Mouse (Mus musculus) MEL (cell line): ENCODE measurements at regions not wholly inside any gene's neighbourhood (a gene's known extent, or its start where the extent isn't known, plus 50 kb on each side); places are given as distances from the start of the nearest gene placed in this dataset.

Experiments used
- DNase-seq: peaks from one replicate; pipeline ENCODE4 v3.0.0; 2011; ENCODE audit warnings: low read depth, low spot score
- H3K27ac ChIP-seq: 2 replicates; pipeline ENCODE4 v1.5.1; 2012; ENCODE audit warnings: low read depth, mild to moderate bottlenecking, control low read depth, low read length, moderate library complexity; ENCODE audit not compliant: control insufficient read depth
- H3K27me3 ChIP-seq, 2 experiments: fragments of 150-350 bp in 1 of 2; sonication (generic) in 1 of 2; 2 replicates each; pipeline ENCODE4 v1.6.1; 2012; ENCODE audit warnings: low read length in 2 of 2, mild to moderate bottlenecking in 2 of 2, improper control_type of control experiment in 1 of 2, moderate library complexity in 1 of 2; ENCODE audit not compliant: insufficient read depth in 2 of 2, control insufficient read depth in 1 of 2
- H3K36me3 ChIP-seq, 2 experiments: 2 replicates each; pipeline ENCODE4 v1.6.1; 2012 to 2014; ENCODE audit warnings: low read length in 2 of 2, improper control_type of control experiment in 1 of 2, inconsistent platforms in 1 of 2, mild to moderate bottlenecking in 1 of 2; ENCODE audit not compliant: insufficient read depth in 2 of 2, control insufficient read depth in 1 of 2
- H3K4me1 ChIP-seq, 2 experiments: fragments of 150-350 bp in 1 of 2; sonication (generic) in 1 of 2; 2 replicates each; pipeline ENCODE4 v1.6.1; 2012; ENCODE audit warnings: low read length in 2 of 2, improper control_type of control experiment in 1 of 2, mild to moderate bottlenecking in 1 of 2; ENCODE audit not compliant: insufficient read depth in 2 of 2, control insufficient read depth in 1 of 2
- H3K4me3 ChIP-seq, 2 experiments: fragments of 150-350 bp in 1 of 2; sonication (generic) in 1 of 2; 2 replicates each; pipeline ENCODE4 v1.5.1; 2012; ENCODE audit warnings: low read depth in 2 of 2, low read length in 2 of 2, mild to moderate bottlenecking in 2 of 2, moderate library complexity in 2 of 2, control low read depth in 1 of 2, improper control_type of control experiment in 1 of 2; ENCODE audit not compliant: control insufficient read depth in 1 of 2, insufficient read depth in 1 of 2
- H3K79me2 ChIP-seq: 2 replicates; pipeline ENCODE4 v1.6.1; 2012; ENCODE audit warnings: mild to moderate bottlenecking, low read length, moderate library complexity; ENCODE audit not compliant: control insufficient read depth, poor library complexity, insufficient read depth
- H3K9ac ChIP-seq: 2 replicates; pipeline ENCODE4 v1.6.1; 2012; ENCODE audit warnings: low read depth, mild to moderate bottlenecking, control low read depth, low read length, moderate library complexity; ENCODE audit not compliant: control insufficient read depth, poor library complexity, severe bottlenecking
- H3K9me3 ChIP-seq: fragments of 150-350 bp; sonication (generic); replicated peaks from 2 replicates; pipeline ENCODE4 v1.6.1; 2012; ENCODE audit warnings: mild to moderate bottlenecking, low read length, improper control_type of control experiment, moderate library complexity; ENCODE audit not compliant: insufficient read depth
- BHLHE40 ChIP-seq: IDR thresholded peaks from 2 replicates; pipeline ENCODE4 v1.6.1; 2012; ENCODE audit warnings: low read depth, mild to moderate bottlenecking, inconsistent platforms, low read length, improper control_type of control experiment, borderline replicate concordance
- CHD1 ChIP-seq: IDR thresholded peaks from 2 replicates; pipeline ENCODE4 v1.6.1; 2012; ENCODE audit warnings: low read depth, mild to moderate bottlenecking, inconsistent platforms, low read length, improper control_type of control experiment
- CTCF ChIP-seq, 3 experiments: IDR thresholded peaks in 2 of 3; conservative IDR thresholded peaks in 1 of 3; 2 replicates each; pipeline ENCODE4 v1.5.1; 2011 to 2012; ENCODE audit warnings: low read length in 3 of 3, low read depth in 2 of 3, mild to moderate bottlenecking in 2 of 3, improper control_type of control experiment in 1 of 3, inconsistent platforms in 1 of 3, mixed read lengths in 1 of 3, moderate library complexity in 1 of 3; ENCODE audit not compliant: control insufficient read depth in 1 of 3, insufficient read depth in 1 of 3, poor library complexity in 1 of 3, severe bottlenecking in 1 of 3
- E2F4 ChIP-seq: IDR thresholded peaks from 2 replicates; pipeline ENCODE4 v1.6.1; 2011; ENCODE audit warnings: low read depth, low read length, improper control_type of control experiment, borderline replicate concordance
- ELF1 ChIP-seq: IDR thresholded peaks from 2 replicates; pipeline ENCODE4 v1.6.1; 2014; ENCODE audit warnings: low read depth, mild to moderate bottlenecking, inconsistent platforms, low read length, improper control_type of control experiment, moderate library complexity
- EP300 ChIP-seq, 2 experiments: IDR thresholded peaks; 2 replicates each; pipeline ENCODE4 v1.6.1; 2011; ENCODE audit warnings: improper control_type of control experiment in 2 of 2, low read length in 2 of 2, low read depth in 1 of 2, mild to moderate bottlenecking in 1 of 2
- GABPA ChIP-seq: IDR thresholded peaks from 2 replicates; pipeline ENCODE4 v1.6.1; 2012; ENCODE audit warnings: low read depth, mild to moderate bottlenecking, inconsistent platforms, low read length, improper control_type of control experiment, moderate library complexity
- HCFC1 ChIP-seq: IDR thresholded peaks from 2 replicates; pipeline ENCODE4 v1.6.1; 2012; ENCODE audit warnings: low read depth, mild to moderate bottlenecking, inconsistent platforms, low read length, improper control_type of control experiment, moderate library complexity
- JUND ChIP-seq: IDR thresholded peaks from 2 replicates; pipeline ENCODE4 v1.6.1; 2011; ENCODE audit warnings: low read depth, mild to moderate bottlenecking, improper control_type of control experiment, low read length
- KAT2A ChIP-seq: conservative IDR thresholded peaks from 2 replicates; pipeline ENCODE4 v1.6.1; 2012; ENCODE audit warnings: low read depth, low read length, improper control_type of control experiment, inconsistent platforms
- MAFK ChIP-seq: IDR thresholded peaks from 2 replicates; pipeline ENCODE4 v1.6.1; 2011; ENCODE audit warnings: low read depth, mild to moderate bottlenecking, low read length, improper control_type of control experiment, borderline replicate concordance
- MAZ ChIP-seq: IDR thresholded peaks from 2 replicates; pipeline ENCODE4 v1.6.1; 2012; ENCODE audit warnings: low read depth, mild to moderate bottlenecking, inconsistent platforms, low read length, improper control_type of control experiment
- MEF2A ChIP-seq: IDR thresholded peaks from 2 replicates; pipeline ENCODE4 v1.6.1; 2014; ENCODE audit warnings: low read depth, mild to moderate bottlenecking, inconsistent platforms, low read length, improper control_type of control experiment; ENCODE audit not compliant: poor library complexity, insufficient replicate concordance, severe bottlenecking; ENCODE audit errors: extremely low read depth
- MYB ChIP-seq: IDR thresholded peaks from 2 replicates; pipeline ENCODE4 v1.6.1; 2011; ENCODE audit warnings: mild to moderate bottlenecking, low read depth, low read length, improper control_type of control experiment
- NELFE ChIP-seq: IDR thresholded peaks from 2 replicates; pipeline ENCODE4 v1.6.1; 2011; ENCODE audit warnings: low read depth, low read length, improper control_type of control experiment
- POLR2A ChIP-seq, 2 experiments: IDR thresholded peaks; 2 replicates each; pipeline ENCODE4 v1.6.1; 2011 to 2012; ENCODE audit warnings: low read length in 2 of 2, mild to moderate bottlenecking in 2 of 2, control low read depth in 1 of 2, improper control_type of control experiment in 1 of 2, low read depth in 1 of 2, moderate library complexity in 1 of 2; ENCODE audit not compliant: control insufficient read depth in 1 of 2, insufficient read depth in 1 of 2, poor library complexity in 1 of 2
- POLR2AphosphoS5 ChIP-seq: IDR thresholded peaks from 2 replicates; pipeline ENCODE4 v1.6.1; 2012; ENCODE audit warnings: low read depth, borderline replicate concordance, mild to moderate bottlenecking, inconsistent platforms, low read length, moderate library complexity, mixed read lengths
- RCOR1 ChIP-seq: IDR thresholded peaks from 2 replicates; pipeline ENCODE4 v1.6.1; 2012; ENCODE audit warnings: low read depth, mild to moderate bottlenecking, inconsistent platforms, low read length, improper control_type of control experiment
- SIN3A ChIP-seq: IDR thresholded peaks from 2 replicates; pipeline ENCODE4 v1.6.1; 2012; ENCODE audit warnings: low read length, improper control_type of control experiment, inconsistent platforms
- SMC3 ChIP-seq: IDR thresholded peaks from 2 replicates; pipeline ENCODE4 v1.6.1; 2011; ENCODE audit warnings: low read depth, low read length, improper control_type of control experiment
- TAL1 ChIP-seq: IDR thresholded peaks from 2 replicates; pipeline ENCODE4 v1.6.1; 2012; ENCODE audit warnings: mild to moderate bottlenecking, inconsistent platforms, low read length, moderate library complexity, mixed read lengths
- TBP ChIP-seq: IDR thresholded peaks from 2 replicates; pipeline ENCODE4 v1.8.0; 2011; ENCODE audit warnings: low read depth, low read length, improper control_type of control experiment
- TCF12 ChIP-seq: IDR thresholded peaks from 2 replicates; pipeline ENCODE4 v1.6.1; 2014; ENCODE audit warnings: low read depth, mild to moderate bottlenecking, inconsistent platforms, low read length, improper control_type of control experiment, moderate library complexity
- UBTF ChIP-seq: IDR thresholded peaks from 2 replicates; pipeline ENCODE4 v1.6.1; 2012; ENCODE audit warnings: low read depth, mild to moderate bottlenecking, inconsistent platforms, low read length, improper control_type of control experiment, moderate library complexity, borderline replicate concordance; ENCODE audit not compliant: insufficient read depth
- USF1 ChIP-seq: IDR thresholded peaks from 2 replicates; pipeline ENCODE4 v1.6.1; 2014; ENCODE audit warnings: low read depth, mild to moderate bottlenecking, inconsistent platforms, low read length, improper control_type of control experiment, moderate library complexity
- USF2 ChIP-seq, 2 experiments: IDR thresholded peaks; 2 replicates each; pipeline ENCODE4 v1.6.1; 2011 to 2012; ENCODE audit warnings: improper control_type of control experiment in 2 of 2, low read length in 2 of 2, borderline replicate concordance in 1 of 2, inconsistent platforms in 1 of 2, low read depth in 1 of 2, mild to moderate bottlenecking in 1 of 2; ENCODE audit not compliant: insufficient read depth in 1 of 2
- ZC3H11A ChIP-seq: IDR thresholded peaks from 2 replicates; pipeline ENCODE4 v1.6.1; 2012; ENCODE audit warnings: low read depth, mild to moderate bottlenecking, inconsistent platforms, low read length, improper control_type of control experiment
- ZKSCAN1 ChIP-seq: IDR thresholded peaks from 2 replicates; pipeline ENCODE4 v1.6.1; 2012; ENCODE audit warnings: low read depth, mild to moderate bottlenecking, inconsistent platforms, low read length, improper control_type of control experiment, moderate library complexity
- ZMIZ1 ChIP-seq: IDR thresholded peaks from 2 replicates; pipeline ENCODE4 v1.6.1; 2012; ENCODE audit warnings: low read depth, mild to moderate bottlenecking, inconsistent platforms, low read length, improper control_type of control experiment, moderate library complexity

DNA sequence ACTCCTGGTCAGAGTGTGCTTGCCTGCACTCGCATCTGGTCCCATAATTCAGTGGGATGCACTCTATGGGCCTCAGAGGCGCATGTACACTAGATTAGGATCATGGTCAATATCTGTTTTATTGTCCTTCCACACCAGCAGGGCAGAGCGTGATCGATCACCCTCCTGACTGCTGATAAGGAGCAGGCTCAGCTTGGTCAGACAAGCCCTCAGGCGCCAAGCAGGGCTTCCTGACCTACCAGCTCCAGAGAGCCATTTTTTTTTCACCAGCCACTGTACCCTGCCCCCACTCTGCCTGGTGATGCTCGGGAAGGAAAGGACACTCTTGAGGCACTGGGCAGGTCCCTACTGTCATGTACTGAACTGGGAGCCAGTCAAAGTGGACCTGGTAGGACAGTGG, 103.3 kb upstream of the Ret start:
- TF ChIP-seq MEF2A (no peak), MAFK (no peak), KAT2A (no peak), CHD1 (no peak), POLR2AphosphoS5 (no peak), MYB (no peak), MAZ (no peak), CTCF (IDR thresholded peaks at IDR 0.05 in 2 of 3, conservative IDR thresholded peaks at IDR 0.05 in 1 of 3; ENCODE audit: control insufficient read depth in 1 of 3, insufficient read depth in 1 of 3, low read depth in 2 of 3, low read length in 3 of 3, poor library complexity in 1 of 3, severe bottlenecking in 1 of 3) (no peak), ELF1 (no peak), USF1 (no peak), NELFE (no peak), JUND (no peak), GABPA (no peak), SMC3 (no peak), TBP (no peak), E2F4 (no peak), SIN3A (no peak), USF2 (IDR thresholded peaks at IDR 0.05; ENCODE audit: borderline replicate concordance in 1 of 2, insufficient read depth in 1 of 2, low read depth in 1 of 2, low read length in 2 of 2) (no peak), BHLHE40 (no peak)
- TF ChIP-seq, all 39 proteins: peak for 0
- no peaks in the 10 kb centered on the region for H3K9me3 ChIP-seq
- no peaks in the 10 kb centered on the region for H3K4me1 ChIP-seq
- no peak overlapping the region for H3K27ac ChIP-seq
- no peak overlapping the region for H3K9ac ChIP-seq
- no peak overlapping the region for H3K4me3 ChIP-seq
- no peaks in the 10 kb centered on the region for H3K79me2 ChIP-seq
- H3K36me3 ChIP-seq = no peaks in the 10 kb centered on the region
- no peak for DNase-seq
- H3K27me3 ChIP-seq = no peaks in the 10 kb centered on the region

DNA sequence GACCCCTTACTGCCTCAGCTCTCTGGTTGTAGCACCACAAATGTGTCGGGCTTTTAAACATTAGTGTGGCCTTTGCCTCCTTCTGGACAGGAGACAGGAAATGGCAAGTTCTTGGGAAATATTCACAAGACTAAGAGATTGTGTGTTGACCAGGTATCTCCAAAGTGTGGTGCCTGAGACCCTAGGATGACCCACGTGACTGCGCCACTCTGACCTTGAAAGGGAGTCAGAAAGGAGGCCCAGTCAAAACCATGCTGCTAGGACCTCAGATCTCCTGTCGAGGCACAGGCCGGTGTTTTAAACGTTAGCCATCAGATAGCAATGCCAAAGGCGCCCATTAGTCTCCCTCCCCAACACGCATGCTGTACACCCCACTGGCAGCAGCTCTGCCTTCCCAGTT, 100.1 kb upstream of the Ret start:
- TF ChIP-seq POLR2A (IDR thresholded peaks at IDR 0.05; ENCODE audit: control insufficient read depth in 1 of 2, insufficient read depth in 1 of 2, low read depth in 1 of 2, low read length in 2 of 2, poor library complexity in 1 of 2) (no peak), TCF12 (no peak), ZC3H11A (no peak), UBTF (no peak), POLR2AphosphoS5 (no peak), BHLHE40 (no peak), SIN3A (no peak), SMC3 (no peak), RCOR1 (no peak), EP300 (IDR thresholded peaks at IDR 0.05; ENCODE audit: low read depth in 1 of 2, low read length in 2 of 2) (no peak), NELFE (no peak), TBP (no peak), ZMIZ1 (no peak), TAL1 (no peak), ZKSCAN1 (no peak), ELF1 (no peak), MAFK (no peak), USF1 (no peak), HCFC1 (no peak)
- Histone ChIP-seq H3K27ac (no peak overlapping the region), H3K4me1 (no peaks in the 10 kb centered on the region), H3K79me2 (no peaks in the 10 kb centered on the region), H3K36me3 (no peaks in the 10 kb centered on the region), H3K9me3 (no peaks in the 10 kb centered on the region), H3K9ac (no peak overlapping the region), H3K4me3 (no peak overlapping the region), H3K27me3 (no peaks in the 10 kb centered on the region)
- no peak for DNase-seq
